17 mouse cellular contexts compared by ENCODE assay signal in the genomic region with DNA sequence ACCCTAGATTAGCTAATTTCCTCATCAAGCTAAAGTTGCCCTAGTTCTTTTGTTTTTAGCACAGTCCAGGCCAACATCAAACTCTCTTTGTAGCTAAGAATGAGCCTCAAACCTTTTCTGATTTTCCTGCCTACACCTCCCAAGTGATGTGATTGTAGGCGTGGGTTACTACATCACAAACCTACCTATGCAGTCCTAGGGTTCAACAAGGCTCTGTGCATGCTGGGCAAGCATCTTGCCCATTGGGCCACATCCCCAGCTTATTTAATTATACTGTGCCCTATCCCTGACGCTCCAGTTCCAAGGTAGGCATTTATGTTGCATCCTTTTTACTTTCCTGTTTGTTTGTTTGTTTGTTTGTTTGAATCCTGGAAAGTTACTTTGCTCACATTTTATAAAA. TPM values are rescaled to one million over a fixed set of nuclear protein-coding genes. Genes with fewer than 3 reads are reported as not detected.
"Had no signal": no experiment of that assay in that cellular context is flagged by ENCODE, and none has a peak within 500 bp of the region (broad histone marks: within the 10 kb centered on the region; RNA-seq: fewer than 3 reads in every experiment).

TSS of gene Nxpe5 (plus strand) at position 199 of the 400 bp plus-strand sequence.

- H3K27me3 ChIP-seq: midbrain, embryonic 13.5 days; midbrain, embryonic 15.5 days; neural tube, embryonic 12.5 days; stomach, embryonic 15.5 days had no signal

- H3K4me2 ChIP-seq: lung, embryonic 14.5 days; midbrain, embryonic 11.5 days; midbrain, embryonic 13.5 days; midbrain, embryonic 15.5 days; neural tube, embryonic 12.5 days; stomach, embryonic 15.5 days had no signal

- H3K27ac ChIP-seq: midbrain, embryonic 13.5 days; midbrain, embryonic 15.5 days; neural tube, embryonic 12.5 days; stomach, embryonic 15.5 days had no signal

- H3K9ac ChIP-seq: lung, embryonic 14.5 days; midbrain, embryonic 13.5 days; midbrain, embryonic 15.5 days; neural tube, embryonic 12.5 days; stomach, embryonic 15.5 days had no signal

- H3K9me3 ChIP-seq: midbrain, embryonic 13.5 days; midbrain, embryonic 15.5 days; neural tube, embryonic 12.5 days; stomach, embryonic 15.5 days had no signal

- H3K4me1 ChIP-seq: midbrain, embryonic 13.5 days; midbrain, embryonic 15.5 days; neural tube, embryonic 12.5 days; stomach, embryonic 15.5 days had no signal

- H3K36me3 ChIP-seq: midbrain, embryonic 13.5 days; midbrain, embryonic 15.5 days; neural tube, embryonic 12.5 days; stomach, embryonic 15.5 days had no signal

- ATAC-seq: midbrain, embryonic 13.5 days; midbrain, embryonic 15.5 days had no signal

- H3K4me3 ChIP-seq: midbrain, embryonic 13.5 days; midbrain, embryonic 15.5 days; neural tube, embryonic 12.5 days; stomach, embryonic 15.5 days had no signal

- DNase-seq: lung, adult 18-20 months; lung, embryonic 14.5 days; lung, postnatal 10 days; lung, postnatal 4 days; right cerebral cortex, postnatal 14 days; thymus, adult 18-20 months; thymus, postnatal 14 days; thymus, postnatal 36 days had no signal

RNA-seq across cellular contexts. Expression of gene Nxpe5, which starts in this region (rescaled TPM):
- total RNA-seq: midbrain, postnatal 0 days; neutrophil, adult 5-6 weeks had no signal
- polyA plus RNA-seq: lung, embryonic 14.5 days; lung, embryonic 16.5 days; midbrain, embryonic 11.5 days; midbrain, embryonic 13.5 days; midbrain, embryonic 15.5 days; midbrain, postnatal 0 days; neural tube, embryonic 12.5 days; neural tube, embryonic 14.5 days; stomach, embryonic 15.5 days had no signal
